Mouse (Mus musculus): ENCODE measurements around the gene Tomt. TPM values are rescaled to one million over a fixed set of nuclear protein-coding genes. Genes with fewer than 3 reads are reported as not detected.

Tomt gene
- polyA plus RNA-seq, 1 experiment from 2014 or later = 0.21 TPM

- H3K27me3 ChIP-seq (ENCODE audit: control insufficient read depth, insufficient read depth, low read length) = no peaks in the 10 kb centered on the region
- no peaks in the 10 kb centered on the region for H3K9me3 ChIP-seq (replicated peaks; ENCODE audit: control insufficient read depth, low read length)
- peaks cover 10% of the 10 kb centered on the region for H3K4me1 ChIP-seq (ENCODE audit: control insufficient read depth, insufficient read depth, low read length)
- ATAC-seq (ENCODE audit: insufficient read depth, low FRiP score) = no peak
- whole genome bisulfite sequencing = 61% methylated on average over 3 of the region's 3 CpGs
- no peak overlapping the region for H3K4me3 ChIP-seq (replicated peaks; ENCODE audit: low read length)
- no peak overlapping the region for H3K4me2 ChIP-seq (ENCODE audit: low read depth, low read length)
- H3K9ac ChIP-seq (ENCODE audit: low read length) = no peak overlapping the region
- H3K27ac ChIP-seq (ENCODE audit: low read length) = no peak overlapping the region
- H3K36me3 ChIP-seq (ENCODE audit: control insufficient read depth, insufficient read depth, low read length) = peaks cover 21% of the 10 kb centered on the region
Measured at GRCm38 (mm10) chr7:101911982-101912381, 5.8 kb upstream of the Tomt start.

GRCm38 (mm10) chr7:101910138-101910537, 4.0 kb upstream of the Tomt start:
- no peak for ATAC-seq (ENCODE audit: insufficient read depth, low FRiP score)
- Histone ChIP-seq H3K27ac (ENCODE audit: low read length) (no peak overlapping the region), H3K27me3 (ENCODE audit: control insufficient read depth, insufficient read depth, low read length) (no peaks in the 10 kb centered on the region), H3K4me3 (replicated peaks; ENCODE audit: low read length) (no peak overlapping the region), H3K9ac (ENCODE audit: low read length) (no peak overlapping the region), H3K4me1 (ENCODE audit: control insufficient read depth, insufficient read depth, low read length) (peaks cover 19% of the 10 kb centered on the region), H3K4me2 (ENCODE audit: low read depth, low read length) (no peak overlapping the region), H3K36me3 (ENCODE audit: control insufficient read depth, insufficient read depth, low read length) (peaks cover 21% of the 10 kb centered on the region), H3K9me3 (replicated peaks; ENCODE audit: control insufficient read depth, low read length) (no peaks in the 10 kb centered on the region)
- 84% methylated on average over 4 of the region's 4 CpGs for WGBS

GRCm38 (mm10) chr7:101908367-101908766, 2.2 kb upstream of the Tomt start:
- H3K4me1 ChIP-seq (ENCODE audit: control insufficient read depth, insufficient read depth, low read length) = peaks cover 20% of the 10 kb centered on the region
- peaks cover 14% of the 10 kb centered on the region for H3K36me3 ChIP-seq (ENCODE audit: control insufficient read depth, insufficient read depth, low read length)
- peak overlapping the region; percentile 11; the same call in 1 of the 2 replicates for H3K27ac ChIP-seq (ENCODE audit: low read length)
- H3K4me2 ChIP-seq (ENCODE audit: low read depth, low read length) = no peak overlapping the region
- no peak overlapping the region for H3K9ac ChIP-seq (ENCODE audit: low read length)
- no peak for ATAC-seq (ENCODE audit: insufficient read depth, low FRiP score)
- H3K27me3 ChIP-seq (ENCODE audit: control insufficient read depth, insufficient read depth, low read length) = no peaks in the 10 kb centered on the region
- H3K4me3 ChIP-seq (replicated peaks; ENCODE audit: low read length) = no peak overlapping the region
- WGBS = 55% methylated on average over 4 of the region's 4 CpGs
- H3K9me3 ChIP-seq (replicated peaks; ENCODE audit: control insufficient read depth, low read length) = no peaks in the 10 kb centered on the region

- H3K9ac ChIP-seq (ENCODE audit: low read length) = peak overlapping the region; percentile 97
- peak overlapping the region; percentile 96 for H3K27ac ChIP-seq (ENCODE audit: low read length)
Measured at GRCm38 (mm10) chr7:101906696-101907095, 537 bp upstream of the Tomt start.

GRCm38 (mm10) chr7:101905561-101906286, 435 bp downstream of the Tomt start, which contains the start of gene Lamtor1:
TSS of gene Lamtor1 (plus strand) at chr7:101905904.
- no peaks in the 10 kb centered on the region for H3K27me3 ChIP-seq (ENCODE audit: control insufficient read depth, insufficient read depth, low read length)
- H3K9me3 ChIP-seq (replicated peaks; ENCODE audit: control insufficient read depth, low read length) = no peaks in the 10 kb centered on the region
- WGBS = under 1% methylated on average over 61 of the region's 61 CpGs
- peak within 1 kb of the TSS; percentile 81 for H3K4me2 ChIP-seq (ENCODE audit: low read depth, low read length)
- H3K27ac ChIP-seq (ENCODE audit: low read length) = peak within 1 kb of the TSS; percentile 96
- peak; percentile 98 for ATAC-seq (ENCODE audit: insufficient read depth, low FRiP score)
- peaks cover 20% of the 10 kb centered on the region for H3K4me1 ChIP-seq (ENCODE audit: control insufficient read depth, insufficient read depth, low read length)
- H3K36me3 ChIP-seq (ENCODE audit: control insufficient read depth, insufficient read depth, low read length) = no peaks in the 10 kb centered on the region
- H3K4me3 ChIP-seq (replicated peaks; ENCODE audit: low read length) = peak within 1 kb of the TSS; percentile 82
- H3K9ac ChIP-seq (ENCODE audit: low read length) = peak within 1 kb of the TSS; percentile 97

More at GRCm38 (mm10) chr7:101906696-101907095, 537 bp upstream of the Tomt start:
- Histone ChIP-seq H3K4me2 (ENCODE audit: low read depth, low read length) (peak overlapping the region; percentile 81), H3K36me3 (ENCODE audit: control insufficient read depth, insufficient read depth, low read length) (peaks cover 2% of the 10 kb centered on the region; the same call in 1 of the 2 replicates), H3K4me1 (ENCODE audit: control insufficient read depth, insufficient read depth, low read length) (peaks cover 20% of the 10 kb centered on the region), H3K27me3 (ENCODE audit: control insufficient read depth, insufficient read depth, low read length) (no peaks in the 10 kb centered on the region), H3K4me3 (replicated peaks; ENCODE audit: low read length) (peak overlapping the region; percentile 82), H3K9me3 (replicated peaks; ENCODE audit: control insufficient read depth, low read length) (no peaks in the 10 kb centered on the region)
- WGBS = 56% methylated on average over 8 of the region's 8 CpGs
- no peak for ATAC-seq (ENCODE audit: insufficient read depth, low FRiP score)

GRCm38 (mm10) chr7:101902846-101903245, 3.3 kb downstream of the Tomt start:
- Histone ChIP-seq H3K36me3 (ENCODE audit: control insufficient read depth, insufficient read depth, low read length) (no peaks in the 10 kb centered on the region), H3K4me2 (ENCODE audit: low read depth, low read length) (no peak overlapping the region), H3K4me3 (replicated peaks; ENCODE audit: low read length) (no peak overlapping the region), H3K9me3 (replicated peaks; ENCODE audit: control insufficient read depth, low read length) (no peaks in the 10 kb centered on the region), H3K27ac (ENCODE audit: low read length) (no peak overlapping the region), H3K4me1 (ENCODE audit: control insufficient read depth, insufficient read depth, low read length) (peaks cover 15% of the 10 kb centered on the region), H3K9ac (ENCODE audit: low read length) (no peak overlapping the region), H3K27me3 (ENCODE audit: control insufficient read depth, insufficient read depth, low read length) (no peaks in the 10 kb centered on the region)
- no peak for ATAC-seq (ENCODE audit: insufficient read depth, low FRiP score)

GRCm38 (mm10) chr7:101901969-101902368, 4.2 kb downstream of the Tomt start:
- Histone ChIP-seq H3K4me2 (ENCODE audit: low read depth, low read length) (no peak overlapping the region), H3K9me3 (replicated peaks; ENCODE audit: control insufficient read depth, low read length) (no peaks in the 10 kb centered on the region), H3K27me3 (ENCODE audit: control insufficient read depth, insufficient read depth, low read length) (no peaks in the 10 kb centered on the region), H3K9ac (ENCODE audit: low read length) (no peak overlapping the region), H3K4me1 (ENCODE audit: control insufficient read depth, insufficient read depth, low read length) (peaks cover 14% of the 10 kb centered on the region), H3K27ac (ENCODE audit: low read length) (no peak overlapping the region), H3K36me3 (ENCODE audit: control insufficient read depth, insufficient read depth, low read length) (no peaks in the 10 kb centered on the region), H3K4me3 (replicated peaks; ENCODE audit: low read length) (no peak overlapping the region)
- WGBS = 92% methylated on average over 10 of the region's 10 CpGs
- no peak for ATAC-seq (ENCODE audit: insufficient read depth, low FRiP score)

- 0 out of 2 replicates have a peak overlapping the region, but pooled peaks have one; percentile 10 for H3K9ac ChIP-seq (ENCODE audit: low read length)
- 88% methylated on average over 16 of the region's 16 CpGs for WGBS
- H3K4me2 ChIP-seq (ENCODE audit: low read depth, low read length) = no peak overlapping the region
- no peak overlapping the region for H3K27ac ChIP-seq (ENCODE audit: low read length)
- ATAC-seq (ENCODE audit: insufficient read depth, low FRiP score) = no peak
- no peaks in the 10 kb centered on the region for H3K9me3 ChIP-seq (replicated peaks; ENCODE audit: control insufficient read depth, low read length)
- no peaks in the 10 kb centered on the region for H3K27me3 ChIP-seq (ENCODE audit: control insufficient read depth, insufficient read depth, low read length)
- no peaks in the 10 kb centered on the region for H3K36me3 ChIP-seq (ENCODE audit: control insufficient read depth, insufficient read depth, low read length)
- peaks cover 8% of the 10 kb centered on the region; the same call in 1 of the 2 replicates for H3K4me1 ChIP-seq (ENCODE audit: control insufficient read depth, insufficient read depth, low read length)
- H3K4me3 ChIP-seq (replicated peaks; ENCODE audit: low read length) = no peak overlapping the region
Measured at GRCm38 (mm10) chr7:101900331-101901097, 5.6 kb downstream of the Tomt start.
